Mouse (Mus musculus) T-helper 2 cell (primary cell): ENCODE data around the gene Rgs6.

ENCODE experiments used
- in situ Hi-C: fragments of 300-600 bp; cut with MboI, MseI; formaldehyde crosslinking; loops from one replicate; pipeline ENCODE4 v1.15.1; 2025; ENCODE audit warnings: high pct_unique_total_duplicates

The Rgs6 gene

GRCm38 (mm10) chr12:83125284-83125683 lies 537.2 kb downstream of the Rgs6 start:
- in situ Hi-C loops = no loop called here

- in situ Hi-C loops = no loop called here
Measured at GRCm38 (mm10) chr12:83126923-83127322, 538.8 kb downstream of the Rgs6 start.

GRCm38 (mm10) chr12:83127955-83128354 lies 539.9 kb downstream of the Rgs6 start:
- in situ Hi-C loops = no loop called here

- in situ Hi-C loops = no loop called here
Measured at GRCm38 (mm10) chr12:83128606-83129005, 540.5 kb downstream of the Rgs6 start.

- in situ Hi-C loops = no loop called here
Measured at GRCm38 (mm10) chr12:83131405-83131804, 543.3 kb downstream of the Rgs6 start.

- in situ Hi-C loops = no loop called here
Measured at GRCm38 (mm10) chr12:83133827-83134226, 545.7 kb downstream of the Rgs6 start.

- in situ Hi-C loops = no loop called here
Measured at GRCm38 (mm10) chr12:83136031-83136430, 547.9 kb downstream of the Rgs6 start.

GRCm38 (mm10) chr12:83136460-83136859 lies 548.4 kb downstream of the Rgs6 start:
- in situ Hi-C loops = no loop called here

- in situ Hi-C loops = no loop called here
Measured at GRCm38 (mm10) chr12:83137001-83137400, 548.9 kb downstream of the Rgs6 start.

- in situ Hi-C loops = no loop called here
Measured at GRCm38 (mm10) chr12:83141164-83141563, 553.1 kb downstream of the Rgs6 start.

- in situ Hi-C loops = no loop called here
Measured at GRCm38 (mm10) chr12:83142507-83142906, 554.4 kb downstream of the Rgs6 start.

- in situ Hi-C loops = no loop called here
Measured at GRCm38 (mm10) chr12:83143071-83143470, 555.0 kb downstream of the Rgs6 start.

- in situ Hi-C loops = no loop called here
Measured at GRCm38 (mm10) chr12:83143574-83143973, 555.5 kb downstream of the Rgs6 start.

- in situ Hi-C loops = no loop called here
Measured at GRCm38 (mm10) chr12:83145074-83145473, 557.0 kb downstream of the Rgs6 start.

- in situ Hi-C loops = no loop called here
Measured at GRCm38 (mm10) chr12:83145902-83146301, 557.8 kb downstream of the Rgs6 start.

GRCm38 (mm10) chr12:83146917-83147316 lies 558.8 kb downstream of the Rgs6 start:
- in situ Hi-C loops = no loop called here

- in situ Hi-C loops = no loop called here
Measured at GRCm38 (mm10) chr12:83150030-83150429, 561.9 kb downstream of the Rgs6 start.

GRCm38 (mm10) chr12:83150813-83151212 lies 562.7 kb downstream of the Rgs6 start:
- in situ Hi-C loops = no loop called here

- in situ Hi-C loops = no loop called here
Measured at GRCm38 (mm10) chr12:83151474-83151873, 563.4 kb downstream of the Rgs6 start.

- in situ Hi-C loops = no loop called here
Measured at GRCm38 (mm10) chr12:83160211-83160610, 572.1 kb downstream of the Rgs6 start.

- in situ Hi-C loops = no loop called here
Measured at GRCm38 (mm10) chr12:83160700-83161099, 572.6 kb downstream of the Rgs6 start.

GRCm38 (mm10) chr12:83163721-83164120 lies 575.6 kb downstream of the Rgs6 start:
- in situ Hi-C loops = no loop called here

GRCm38 (mm10) chr12:83165058-83165457 lies 577.0 kb downstream of the Rgs6 start:
- in situ Hi-C loops = no loop called here

- in situ Hi-C loops = no loop called here
Measured at GRCm38 (mm10) chr12:83168310-83168709, 580.2 kb downstream of the Rgs6 start.
